Mouse (Mus musculus) liver, embryonic 14.5 days (tissue): Measurements from ENCODE around the gene Insc.

ENCODE experiments used
- CTCF ChIP-seq: IDR thresholded peaks from 2 replicates; pipeline ENCODE4 v1.5.1; 2016; ENCODE audit warnings: antibody characterized with exemption, low read depth, control low read depth
- EP300 ChIP-seq: IDR thresholded peaks from 2 replicates; pipeline ENCODE4 v1.6.1; 2016; ENCODE audit warnings: antibody characterized with exemption, low read depth

DNA sequence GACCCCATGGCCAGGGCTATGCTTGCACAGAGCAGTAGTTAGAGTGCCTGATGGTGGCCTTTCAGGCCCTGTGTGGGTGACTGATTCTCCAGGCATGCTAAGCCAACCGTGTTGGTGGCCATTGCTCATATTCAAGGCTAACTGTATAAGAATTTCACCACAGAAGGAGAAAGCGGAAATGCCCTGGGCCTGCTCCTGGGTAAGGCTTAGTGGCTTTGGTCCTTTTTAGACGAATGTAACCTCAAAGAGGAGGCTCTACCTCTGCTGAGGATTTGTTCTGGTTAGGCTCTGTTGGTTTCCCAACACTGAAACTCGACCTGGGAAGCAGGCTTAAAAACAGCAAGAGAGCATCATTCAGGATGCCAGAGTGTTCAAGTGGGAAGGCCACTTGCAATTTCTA is 4.7 kb downstream of the Insc start:
- TF ChIP-seq EP300 (no peak), CTCF (no peak)
